Mouse (Mus musculus): ENCODE measurements around the gene Dab1.

DNA sequence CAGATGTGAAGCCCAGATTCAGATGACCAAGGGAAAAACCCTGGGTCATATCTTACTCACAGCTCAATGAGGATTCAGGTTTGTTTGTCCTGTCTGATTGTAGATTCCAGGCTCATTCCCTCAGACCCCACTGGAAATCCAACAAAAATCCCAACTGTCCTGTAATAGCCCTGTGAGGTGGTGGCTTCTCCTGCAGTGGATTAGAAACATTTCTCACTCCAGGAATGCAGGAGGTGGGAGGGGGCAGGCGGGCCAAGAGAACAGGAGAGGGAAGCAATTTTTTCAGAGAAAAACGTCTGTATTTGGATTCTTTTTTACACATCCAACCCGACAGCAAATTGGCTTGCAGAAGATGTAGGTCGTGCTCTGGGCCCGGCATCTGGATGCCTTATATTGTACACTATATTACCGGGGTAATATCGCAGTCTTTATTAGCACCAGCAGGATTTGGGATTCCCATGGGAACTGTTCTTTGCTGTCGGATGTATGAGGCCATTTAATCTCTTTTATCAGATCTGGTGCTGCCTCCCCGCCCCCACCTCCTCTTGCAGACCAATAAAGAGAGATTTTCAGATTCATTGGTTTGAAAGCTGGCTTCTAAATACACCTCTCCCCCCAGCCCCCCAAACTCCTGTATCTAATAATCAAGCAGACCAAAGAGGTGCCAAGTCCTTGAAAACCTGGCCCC is 29.2 kb downstream of the Dab1 start:
- TF ChIP-seq CTCF (IDR thresholded peaks at IDR 0.05; ENCODE audit: insufficient read depth, low read depth, low read length) (no peak), POLR2A (IDR thresholded peaks at IDR 0.05; ENCODE audit: insufficient read depth, low read depth, low read length) (no peak)

Measured in olfactory bulb, adult 2 months (tissue).